Mouse (Mus musculus): Measurements from ENCODE around the gene Adamts20.
A peak's percentile ranks its signal among the peaks of the same experiment; 100 is the strongest.

Adamts20 gene

DNA sequence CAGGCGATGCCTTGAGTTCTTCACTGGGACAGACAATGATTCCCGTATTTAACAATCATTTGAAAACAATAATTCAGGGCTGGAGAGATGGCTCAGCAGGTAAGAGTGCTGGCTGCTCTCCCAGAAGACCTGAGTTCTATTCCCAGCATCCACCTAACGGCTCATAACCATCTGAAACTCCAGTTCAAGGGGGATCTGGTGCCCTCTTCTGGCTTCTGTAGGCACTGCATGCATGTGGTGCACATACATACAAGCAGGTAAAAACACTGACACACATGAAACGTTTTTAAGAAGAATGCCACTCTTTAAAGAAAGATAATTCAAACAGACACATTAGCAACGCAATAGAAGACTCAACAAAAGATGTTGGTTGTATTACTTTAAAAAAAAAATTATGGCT is 120.9 kb downstream of the Adamts20 start:
- no peak for DNase-seq (ENCODE audit: low read depth, low spot score)

DNA sequence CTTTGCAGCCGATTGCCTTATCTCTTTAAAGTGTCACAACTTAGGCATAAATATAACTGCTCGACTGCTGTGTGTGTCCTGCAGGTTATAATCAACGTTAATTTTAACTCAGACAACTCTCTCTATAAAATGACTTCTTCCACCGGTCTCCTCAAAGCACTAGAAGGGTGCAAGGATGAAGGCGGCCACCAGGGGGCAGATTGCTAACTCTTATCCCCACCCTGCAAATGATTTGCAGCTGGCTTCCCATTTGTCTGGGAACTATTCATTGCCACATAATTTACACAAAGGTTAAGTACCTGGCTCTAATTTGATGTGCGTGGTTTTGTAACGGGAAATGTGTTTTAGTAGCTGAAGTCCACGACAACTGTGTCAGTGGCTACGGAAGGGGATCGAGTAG is 122.9 kb downstream of the Adamts20 start:
- peak; percentile 16 for DNase-seq (ENCODE audit: low read depth, low spot score)

DNA sequence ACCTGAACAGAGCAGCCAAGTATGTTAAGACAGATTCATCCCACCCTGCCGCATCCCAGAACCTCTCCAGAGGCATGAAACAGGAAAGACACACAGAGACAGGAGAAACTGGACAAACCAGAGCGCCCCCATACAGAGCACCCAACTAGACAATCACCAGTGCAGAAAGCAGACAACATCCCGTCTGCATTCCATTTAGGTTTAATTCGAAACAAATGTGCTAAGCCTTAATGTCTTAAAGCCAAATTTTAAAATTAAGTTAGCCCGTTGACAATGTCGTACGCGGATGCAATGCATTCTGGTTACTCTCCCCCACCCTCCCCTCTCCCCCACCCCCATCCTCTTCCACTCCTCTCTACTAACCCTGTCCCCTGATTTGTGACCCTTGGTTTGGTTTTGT is 126.2 kb downstream of the Adamts20 start:
- DNase-seq (ENCODE audit: low read depth, low spot score): no peak

DNA sequence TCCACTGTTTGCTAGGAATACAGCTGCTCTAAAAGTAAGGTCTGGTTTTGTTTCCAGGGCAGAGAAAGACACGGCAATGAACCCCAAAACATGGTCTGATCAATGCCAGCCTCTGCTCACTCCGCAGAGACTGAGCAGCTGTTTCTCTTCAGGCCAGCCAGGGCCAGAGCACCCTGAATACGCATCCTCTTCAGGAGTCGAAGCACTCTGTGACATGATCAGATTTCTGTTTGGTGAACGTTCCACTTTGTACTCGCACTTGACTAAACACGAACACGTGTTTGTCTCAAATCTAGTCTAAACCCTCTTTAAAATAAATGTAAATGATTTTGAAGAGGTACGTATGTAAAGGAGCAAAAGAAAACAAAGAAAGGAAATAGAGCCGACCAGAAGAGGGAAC is 130.6 kb downstream of the Adamts20 start:
- no peak for DNase-seq (ENCODE audit: low read depth, low spot score)

DNA sequence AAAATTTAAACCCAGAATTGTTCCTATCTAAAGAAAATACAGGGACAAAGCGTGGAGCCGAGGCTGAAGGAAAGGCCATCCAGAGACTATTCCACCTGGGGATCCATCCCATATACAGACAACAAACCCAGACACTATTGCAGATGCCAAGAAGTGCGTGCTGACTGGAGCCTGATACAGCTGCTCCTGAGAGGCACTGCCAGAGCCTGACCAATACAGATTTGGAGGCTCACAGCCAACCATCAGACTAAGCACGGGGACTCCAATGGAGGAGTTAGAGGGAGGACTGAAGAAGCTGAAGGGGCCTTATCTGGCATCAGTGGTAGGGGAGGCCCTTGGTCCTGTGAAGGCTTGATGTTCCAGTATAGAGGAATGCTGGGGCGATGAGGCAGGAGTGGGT is 138.6 kb downstream of the Adamts20 start:
- no peak for DNase-seq (ENCODE audit: low read depth, low spot score)

DNA sequence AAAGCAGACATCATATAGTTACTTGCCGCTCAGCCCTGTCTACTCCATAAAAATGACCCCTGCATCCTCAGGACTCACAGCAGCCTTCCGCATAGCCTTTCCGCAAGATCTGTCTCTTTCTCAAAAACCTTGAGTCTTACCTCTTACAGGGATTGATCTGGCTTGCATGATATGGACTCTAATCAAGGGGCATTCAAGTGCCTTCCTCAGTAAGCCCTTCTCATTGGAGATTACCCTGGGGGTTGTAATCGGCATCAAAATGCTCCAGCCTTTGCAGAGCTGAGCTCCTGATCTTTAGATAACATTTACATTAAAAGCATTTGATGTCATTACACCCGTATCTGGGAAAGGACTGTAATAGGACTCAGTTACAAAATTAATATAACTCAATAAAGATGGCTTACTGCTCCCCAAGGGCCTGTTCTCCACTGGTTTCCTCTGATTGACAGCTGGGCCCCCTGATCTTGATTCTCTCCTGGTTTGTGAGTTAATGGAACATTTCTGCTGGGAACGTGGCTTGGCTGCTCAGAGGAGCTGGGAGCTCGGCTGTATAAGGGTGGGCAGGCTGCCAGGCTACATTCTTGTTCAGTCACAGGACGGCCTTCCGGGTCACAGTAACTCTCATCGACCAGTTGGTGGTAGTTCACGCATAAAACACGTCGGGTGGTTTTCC is 139.6 kb downstream of the Adamts20 start:
- no peak for DNase-seq (ENCODE audit: low read depth, low spot score)

DNA sequence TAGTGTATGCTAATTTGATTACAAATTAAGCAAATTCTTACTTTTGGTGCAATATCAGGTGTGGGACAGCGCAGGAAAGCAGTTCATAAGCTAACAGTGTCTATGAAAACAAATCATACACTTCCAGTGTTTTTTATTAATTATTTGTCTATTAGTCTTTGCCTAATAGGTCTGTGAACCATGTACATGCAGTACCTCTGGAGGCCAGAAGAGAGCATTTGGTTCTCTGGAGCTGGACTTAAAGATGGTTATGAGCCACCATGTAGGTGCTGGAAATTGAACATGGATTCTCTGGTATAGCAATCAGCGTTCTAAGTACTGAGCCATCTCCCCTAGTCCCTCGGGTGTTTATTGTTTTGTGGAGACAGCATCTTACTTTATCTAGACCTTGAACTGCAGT is 149.0 kb downstream of the Adamts20 start:
- DNase-seq (ENCODE audit: low read depth, low spot score): no peak

DNA sequence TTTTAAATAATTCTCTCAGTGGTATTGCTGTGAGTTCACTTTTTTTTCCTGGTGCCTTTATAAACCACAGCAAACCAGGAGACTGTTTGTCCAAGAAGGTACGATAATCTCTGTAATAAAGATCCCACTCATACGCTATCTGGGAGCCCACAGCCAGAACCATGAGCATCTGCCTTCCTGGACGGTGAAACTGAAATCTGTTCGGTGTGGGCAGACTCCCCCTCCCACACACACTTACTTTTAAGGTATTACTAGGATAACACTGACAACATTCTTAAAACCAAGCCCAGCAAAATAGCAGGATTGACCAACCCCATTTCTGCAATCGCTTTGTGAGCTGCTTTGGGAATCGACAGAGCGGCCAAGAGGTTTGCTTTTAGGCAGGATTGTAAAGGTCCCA is 155.5 kb downstream of the Adamts20 start:
- no peak for DNase-seq (ENCODE audit: low read depth, low spot score)

DNA sequence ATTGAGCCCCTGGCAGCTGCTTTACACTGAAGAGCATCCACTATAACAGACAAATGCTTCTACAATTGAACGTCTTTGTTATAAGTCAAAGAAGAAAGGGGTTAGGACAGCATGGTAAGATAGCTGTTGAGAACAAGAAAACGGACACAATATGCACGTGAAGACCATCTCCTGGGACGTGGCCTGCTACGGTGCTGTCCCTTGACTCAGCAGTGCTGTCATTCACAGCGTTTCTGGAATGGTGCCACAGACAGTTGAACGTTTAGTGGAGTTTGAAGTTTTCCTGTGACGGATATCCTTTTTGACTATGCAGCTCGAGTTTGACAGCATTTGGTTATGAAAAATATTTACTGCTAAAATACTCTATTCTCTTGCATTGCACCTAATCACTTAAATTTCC is 157.3 kb downstream of the Adamts20 start:
- no peak for DNase-seq (ENCODE audit: low read depth, low spot score)

DNA sequence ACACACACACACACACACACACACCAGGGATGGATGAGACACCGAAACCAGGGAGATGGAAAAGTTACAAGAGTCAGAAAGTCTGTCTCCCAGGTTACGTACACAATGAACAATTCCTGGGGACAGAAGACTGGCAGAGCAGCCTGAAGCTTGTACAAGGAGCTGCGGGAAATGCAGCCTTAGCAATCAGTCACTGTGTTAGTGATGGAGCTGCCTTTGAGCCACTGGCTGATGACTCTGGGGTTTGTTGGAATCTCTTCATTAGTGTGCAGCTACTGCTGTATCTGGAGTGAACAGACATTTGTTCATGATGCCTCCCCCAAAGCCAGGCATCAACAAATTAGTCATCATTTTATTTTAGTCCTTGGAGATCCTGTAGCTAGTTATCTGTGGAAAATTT is 162.1 kb downstream of the Adamts20 start:
- DNase-seq (ENCODE audit: low read depth, low spot score): no peak

DNA sequence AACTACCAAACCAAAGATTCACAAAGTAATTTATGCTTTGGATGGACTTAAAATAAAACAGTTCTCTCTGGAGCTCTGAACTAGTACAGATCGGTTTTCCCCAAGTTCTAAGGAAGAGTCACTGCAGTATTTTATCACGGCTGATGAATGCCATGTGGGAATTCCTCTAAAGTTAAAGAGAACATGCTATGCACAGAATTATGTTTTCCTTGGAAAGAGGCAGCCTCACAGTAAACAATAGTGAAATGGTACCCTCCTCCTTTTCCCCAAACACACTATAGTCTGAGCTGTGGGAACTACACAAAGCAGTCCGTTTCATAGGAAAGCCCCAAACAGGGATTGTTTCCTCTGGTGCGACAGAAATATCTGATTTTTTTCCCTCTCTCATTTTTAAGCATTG is 171.1 kb downstream of the Adamts20 start:
- DNase-seq (ENCODE audit: low read depth, low spot score): no peak

DNA sequence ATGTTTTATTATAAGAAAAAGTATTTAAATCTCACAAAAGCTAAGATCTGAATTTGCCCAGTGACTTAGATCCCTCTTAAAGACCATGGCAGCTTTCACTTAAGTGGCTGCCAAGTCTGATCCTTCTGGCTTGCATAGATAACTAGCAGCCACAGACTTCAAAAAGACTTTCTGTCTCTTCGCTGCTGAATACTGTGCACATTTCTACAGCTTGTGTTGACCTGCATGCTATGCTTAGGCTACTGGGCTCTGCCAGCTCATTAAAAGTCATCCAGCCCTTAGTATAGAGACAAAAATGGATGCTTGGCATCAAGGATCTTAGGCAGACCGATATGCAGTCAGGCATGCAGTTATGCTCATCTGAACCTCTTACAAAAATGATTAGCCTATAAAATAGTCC is 177.2 kb downstream of the Adamts20 start:
- DNase-seq (ENCODE audit: low read depth, low spot score): no peak

DNA sequence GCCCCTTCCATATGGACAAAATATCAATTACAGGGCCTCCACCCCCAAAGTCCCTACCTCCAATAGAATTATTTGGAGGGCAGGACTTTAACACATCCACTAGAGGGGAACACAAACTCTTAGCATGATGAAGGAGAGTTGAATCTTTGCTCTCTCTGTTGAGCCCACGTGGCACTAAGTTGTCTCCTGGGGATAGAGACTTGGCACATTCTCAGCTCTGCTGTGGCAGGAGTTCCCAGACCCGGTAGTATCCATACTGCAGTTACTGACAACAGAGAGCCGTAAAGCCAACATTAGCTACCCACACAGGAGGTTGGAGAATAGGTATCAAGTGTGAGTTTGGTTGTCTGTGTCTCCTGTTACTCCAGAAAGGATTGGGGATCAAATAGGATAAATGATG is 177.7 kb downstream of the Adamts20 start:
- DNase-seq (ENCODE audit: low read depth, low spot score): no peak

DNA sequence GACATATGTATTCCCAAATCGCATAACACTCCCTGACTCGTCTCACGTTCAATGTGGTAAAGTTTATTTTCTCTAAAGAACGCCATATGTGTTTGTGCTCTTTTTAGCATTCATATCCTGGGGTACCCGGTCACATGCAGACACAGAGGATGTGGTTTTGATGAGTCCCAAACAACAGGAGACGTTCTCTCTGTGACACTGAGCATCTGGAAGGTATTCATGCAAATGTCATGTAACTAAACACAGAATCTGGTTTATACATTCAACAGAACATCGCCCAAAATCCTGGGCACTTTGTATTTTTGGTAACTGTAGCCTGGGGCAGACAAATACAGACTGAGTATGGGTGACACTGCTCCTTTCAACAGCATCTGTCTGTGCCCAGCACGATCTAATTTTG is 188.8 kb downstream of the Adamts20 start:
- no peak for DNase-seq (ENCODE audit: low read depth, low spot score)

DNA sequence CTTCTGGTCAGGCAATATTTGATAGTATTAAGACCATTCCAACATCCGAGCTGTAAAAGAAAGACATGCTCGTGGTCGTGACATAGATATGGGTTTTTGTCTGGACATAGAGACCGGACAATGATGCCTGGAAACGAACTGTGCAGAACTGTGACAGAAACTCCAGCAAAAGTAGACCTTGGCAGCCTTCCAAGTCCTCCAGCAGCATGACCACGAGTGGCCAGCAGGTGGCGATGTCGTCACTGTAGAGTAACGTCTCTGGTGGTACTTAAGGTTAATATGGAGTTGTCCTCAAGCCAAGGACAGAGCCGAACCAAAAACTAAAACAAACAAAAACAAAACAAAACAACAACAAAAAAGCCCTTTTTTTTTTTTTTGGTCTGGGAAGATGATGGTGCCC is 199.6 kb downstream of the Adamts20 start:
- DNase-seq (ENCODE audit: low read depth, low spot score): peak; percentile 20

DNA sequence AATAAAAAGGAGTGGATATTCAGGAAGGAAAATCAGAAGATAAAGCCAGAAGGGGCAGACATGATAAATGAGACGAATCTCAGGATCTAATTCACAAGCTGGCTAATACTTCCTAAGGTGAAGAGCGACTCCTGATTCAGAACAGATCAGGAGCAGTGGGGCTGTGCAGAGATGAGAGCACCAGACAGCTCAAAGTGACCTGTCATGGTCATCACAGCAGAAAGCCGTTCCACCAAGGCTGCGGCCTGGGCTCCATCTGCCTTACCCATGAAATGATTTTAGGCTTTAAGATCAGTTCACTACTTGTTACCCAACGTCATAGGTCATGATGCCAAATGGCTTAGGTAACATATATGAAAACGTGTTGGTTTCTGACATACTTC is 200.7 kb downstream of the Adamts20 start:
- no peak for DNase-seq (ENCODE audit: low read depth, low spot score)

DNA sequence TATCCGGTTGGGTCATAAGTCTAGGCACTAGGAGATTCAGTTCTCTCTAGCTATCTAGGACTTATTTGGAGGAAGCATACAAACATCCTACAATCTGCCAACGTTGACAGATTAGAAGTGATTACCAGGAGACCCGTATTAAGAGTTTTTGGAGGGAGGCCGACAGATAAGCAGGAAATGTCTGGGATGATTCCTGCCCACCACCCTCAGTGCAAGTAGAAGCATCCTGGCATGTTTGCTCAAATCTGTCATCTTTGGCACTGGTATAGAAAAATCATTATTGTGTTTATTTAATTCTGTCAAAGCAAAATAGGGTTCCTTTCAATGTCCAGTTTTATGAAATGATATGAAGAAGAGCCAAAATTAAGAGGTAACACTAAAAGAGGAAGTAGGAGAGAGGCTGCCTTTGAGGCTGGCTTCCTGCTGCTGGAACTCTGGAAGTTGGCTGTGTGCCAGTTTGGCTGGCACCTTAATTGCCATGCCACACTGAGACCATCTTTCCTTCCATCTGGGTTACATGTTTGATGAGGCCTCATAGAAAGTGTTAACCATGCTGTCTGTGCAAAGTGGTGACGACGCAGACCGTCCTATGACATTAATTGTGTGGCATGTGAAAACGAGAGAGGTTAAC is 201.2 kb downstream of the Adamts20 start:
- no peak for DNase-seq (ENCODE audit: low read depth, low spot score)

DNA sequence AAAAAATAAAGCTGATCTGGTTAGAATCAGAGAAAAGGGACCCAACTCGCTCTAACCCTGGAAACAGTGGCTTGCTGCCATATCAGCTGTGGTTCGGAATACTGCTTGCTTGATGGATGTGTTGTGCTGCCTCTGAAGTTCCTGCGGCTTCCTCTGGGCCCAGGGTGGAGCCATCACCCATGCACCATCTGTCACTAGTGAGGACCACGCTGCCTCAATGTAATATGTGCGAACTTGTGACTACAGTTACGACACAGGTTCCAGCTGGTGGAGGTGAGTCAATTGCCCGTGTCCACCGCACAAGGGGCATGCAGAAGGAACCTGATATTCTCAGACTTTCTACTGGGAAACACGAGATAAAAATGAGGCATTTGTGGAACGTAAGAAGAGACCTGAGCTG is 202.0 kb downstream of the Adamts20 start:
- no peak for DNase-seq (ENCODE audit: low read depth, low spot score)

DNA sequence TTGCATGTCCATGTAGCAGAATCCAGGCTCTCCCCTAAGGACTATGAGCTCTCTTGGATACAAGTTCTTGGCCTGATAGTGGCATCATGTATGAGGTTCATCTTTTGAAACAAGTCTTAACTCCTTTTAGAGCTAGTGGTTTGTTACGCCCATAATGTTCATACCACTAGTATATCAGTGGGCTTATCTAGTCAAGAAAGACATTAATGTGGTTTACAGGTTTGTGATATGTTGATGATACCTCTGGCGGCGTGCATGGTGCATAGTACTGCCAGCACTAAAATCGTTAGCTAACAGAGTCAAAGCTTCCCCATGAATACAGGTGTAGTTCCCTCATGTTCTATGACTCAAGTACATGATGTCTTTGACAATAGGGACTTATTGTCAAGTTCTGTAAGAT is 205.7 kb downstream of the Adamts20 start:
- DNase-seq (ENCODE audit: low read depth, low spot score): no peak

DNA sequence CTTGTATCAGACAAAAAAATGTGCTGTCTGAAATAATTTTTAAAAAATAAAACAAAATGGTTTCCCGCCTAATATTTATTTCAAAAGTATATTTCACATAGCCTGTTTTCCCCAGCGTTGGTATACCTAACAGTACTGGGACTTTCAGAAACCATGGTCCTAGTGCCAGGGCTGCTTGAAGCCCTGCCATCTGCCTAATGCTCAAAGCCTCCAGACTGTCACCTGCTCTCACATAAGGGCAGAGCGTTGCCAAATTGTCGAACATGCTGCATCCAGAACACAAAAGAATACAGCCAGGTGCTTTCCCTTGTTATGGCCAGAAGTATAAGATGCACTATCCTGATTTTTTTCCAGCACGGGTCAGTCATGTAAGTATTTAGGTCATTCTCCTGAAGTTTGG is 209.7 kb downstream of the Adamts20 start:
- no peak for DNase-seq (ENCODE audit: low read depth, low spot score)

DNA sequence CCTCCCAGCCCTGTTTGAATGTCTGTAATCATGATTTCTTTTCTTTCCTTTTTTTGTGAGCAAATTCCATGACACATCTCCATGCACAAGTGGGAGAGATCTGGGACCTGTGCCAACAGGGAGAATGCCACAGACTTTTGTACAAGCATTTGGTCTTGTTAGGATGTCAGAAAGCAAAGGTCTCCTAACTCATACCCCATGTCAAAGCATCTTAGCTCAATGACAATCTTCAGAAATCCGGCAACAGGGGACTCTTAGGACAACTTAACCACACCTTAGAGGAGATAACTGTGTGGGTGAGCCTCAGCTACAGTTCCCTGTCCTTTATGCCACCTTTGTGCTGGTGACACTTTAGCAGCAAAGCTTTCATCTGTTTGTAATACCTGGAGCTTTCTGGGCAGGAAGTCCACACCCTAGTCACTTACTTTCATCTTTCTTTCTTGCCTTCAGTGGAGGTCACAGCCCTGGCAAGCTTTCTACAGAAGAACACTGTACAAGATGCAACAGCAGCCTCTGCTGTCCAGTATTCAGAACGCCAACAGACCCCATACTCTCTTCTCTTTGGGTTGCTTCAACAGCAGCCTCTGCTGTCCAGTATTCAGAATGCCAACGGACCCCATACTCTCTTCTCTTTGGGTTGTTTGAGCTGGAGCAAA is 210.2 kb downstream of the Adamts20 start:
- no peak for DNase-seq (ENCODE audit: low read depth, low spot score)

DNA sequence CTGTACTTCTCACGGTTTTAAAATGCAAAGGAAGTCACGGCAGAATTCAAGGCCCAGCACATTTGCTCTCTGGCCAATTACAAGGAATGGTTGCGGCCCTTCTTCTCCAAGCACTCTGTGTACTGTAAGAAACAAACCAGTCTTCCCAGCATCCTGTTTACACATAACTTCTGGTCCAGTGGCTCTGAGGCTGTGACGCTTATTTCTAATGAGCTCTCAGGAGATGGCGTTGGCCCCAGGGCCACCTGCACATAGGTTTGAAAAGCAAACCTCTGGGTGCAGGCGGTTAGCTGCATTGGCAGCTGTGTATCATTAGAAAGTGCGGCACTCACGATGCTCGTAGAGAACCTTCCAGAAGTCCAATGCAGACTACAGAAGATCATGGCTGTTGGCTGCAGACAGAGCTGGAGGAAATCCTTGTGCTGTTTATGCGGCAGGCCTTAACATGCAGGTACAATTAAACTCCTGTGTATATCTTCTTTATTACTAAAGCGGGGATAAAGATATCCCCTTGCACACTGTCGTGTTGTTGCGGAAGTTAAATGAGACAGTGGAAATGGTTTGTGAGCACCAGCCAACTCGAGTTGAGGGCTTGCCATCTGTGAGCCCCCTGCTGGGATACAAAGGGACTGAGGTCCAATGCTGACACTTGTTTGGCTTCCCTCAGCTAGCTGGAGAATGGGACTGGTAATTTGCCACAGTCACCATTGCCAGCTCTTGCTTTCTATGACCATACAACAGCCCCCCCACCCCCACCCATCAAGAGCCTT is 210.9 kb downstream of the Adamts20 start:
- DNase-seq (ENCODE audit: low read depth, low spot score): no peak

Data from WW6 (cell line).